Mouse (Mus musculus): ENCODE results near the gene Zfp57. TPM values are rescaled to one million over a fixed set of nuclear protein-coding genes. Genes with fewer than 3 reads are reported as not detected.

The Zfp57 gene
- polyA plus RNA-seq, 1 experiment: 14.2 TPM

- peaks cover 9% of the 10 kb centered on the region for H3K36me3 ChIP-seq (ENCODE audit: control insufficient read depth, insufficient read depth)
These were observed 7.2 kb downstream of the Zfp57 start for GRCm38 (mm10) chr17:37008161-37008560.

GRCm38 (mm10) chr17:37009460-37010042 is 8.6 kb downstream of the Zfp57 start:
- no peak overlapping the region for H3K4me3 ChIP-seq
- no peaks in the 10 kb centered on the region for H3K27me3 ChIP-seq (ENCODE audit: control insufficient read depth, insufficient read depth, insufficient read length)
- no peak overlapping the region for H3ac ChIP-seq (ENCODE audit: control insufficient read depth, insufficient read length)
- no peaks in the 10 kb centered on the region for H3K79me2 ChIP-seq (ENCODE audit: control insufficient read depth, insufficient read depth)
- no peak overlapping the region for H3K4me2 ChIP-seq (ENCODE audit: low read depth)
- peaks cover 9% of the 10 kb centered on the region for H3K36me3 ChIP-seq (ENCODE audit: control insufficient read depth, insufficient read depth)
- no peak for TF ChIP-seq TCF3 (IDR thresholded peaks at IDR 0.05; ENCODE audit: insufficient read length, low read depth)
- TF ChIP-seq POLR2AphosphoS2 (IDR thresholded peaks at IDR 0.05; ENCODE audit: insufficient read length, low read depth): no peak
- TF ChIP-seq MYOG (IDR thresholded peaks at IDR 0.05; ENCODE audit: control insufficient read depth in 1 of 3, insufficient read depth in 1 of 3, insufficient read length in 2 of 3, low read depth in 2 of 3): no peak
- TF ChIP-seq CEBPB (IDR thresholded peaks at IDR 0.05; ENCODE audit: insufficient read depth, poor library complexity, severe bottlenecking): no peak
- no peak for TF ChIP-seq POLR2A (IDR thresholded peaks at IDR 0.05; ENCODE audit: insufficient read length, low read depth)
- TF ChIP-seq USF1 (IDR thresholded peaks at IDR 0.05; ENCODE audit: low read depth): no peak
- TF ChIP-seq SRF (IDR thresholded peaks at IDR 0.05; ENCODE audit: control insufficient read depth, insufficient read length, low read depth): no peak
- TF ChIP-seq MYOD1 (IDR thresholded peaks at IDR 0.05; ENCODE audit: control insufficient read depth in 1 of 3, insufficient read length in 2 of 3, low read depth in 2 of 3): no peak
- no peak for TF ChIP-seq TCF12 (IDR thresholded peaks at IDR 0.05; ENCODE audit: insufficient read depth, poor library complexity, severe bottlenecking)
- no peak for TF ChIP-seq REST (IDR thresholded peaks at IDR 0.05; ENCODE audit: insufficient read depth, insufficient read length)
- no peak for TF ChIP-seq MAX (IDR thresholded peaks at IDR 0.05; ENCODE audit: low read depth)
- no peak for TF ChIP-seq E2F4 (IDR thresholded peaks at IDR 0.05; ENCODE audit: insufficient read depth)

More at GRCm38 (mm10) chr17:37008161-37008560, 7.2 kb downstream of the Zfp57 start:
- H3K4me2 ChIP-seq (ENCODE audit: low read depth): no peak overlapping the region
- TF ChIP-seq TCF12 (IDR thresholded peaks at IDR 0.05; ENCODE audit: insufficient read depth, poor library complexity, severe bottlenecking) (no peak), MAX (IDR thresholded peaks at IDR 0.05; ENCODE audit: low read depth) (no peak), TCF3 (IDR thresholded peaks at IDR 0.05; ENCODE audit: insufficient read length, low read depth) (no peak), USF1 (IDR thresholded peaks at IDR 0.05; ENCODE audit: low read depth) (no peak), SRF (IDR thresholded peaks at IDR 0.05; ENCODE audit: control insufficient read depth, insufficient read length, low read depth) (no peak), POLR2A (IDR thresholded peaks at IDR 0.05; ENCODE audit: insufficient read length, low read depth) (no peak), REST (IDR thresholded peaks at IDR 0.05; ENCODE audit: insufficient read depth, insufficient read length) (no peak), POLR2AphosphoS2 (IDR thresholded peaks at IDR 0.05; ENCODE audit: insufficient read length, low read depth) (no peak), CEBPB (IDR thresholded peaks at IDR 0.05; ENCODE audit: insufficient read depth, poor library complexity, severe bottlenecking) (no peak), MYOG (IDR thresholded peaks at IDR 0.05; ENCODE audit: control insufficient read depth in 1 of 3, insufficient read depth in 1 of 3, insufficient read length in 2 of 3, low read depth in 2 of 3) (no peak), MYOD1 (IDR thresholded peaks at IDR 0.05; ENCODE audit: control insufficient read depth in 1 of 3, insufficient read length in 2 of 3, low read depth in 2 of 3) (no peak), E2F4 (IDR thresholded peaks at IDR 0.05; ENCODE audit: insufficient read depth) (no peak)
- no peaks in the 10 kb centered on the region for H3K27me3 ChIP-seq (ENCODE audit: control insufficient read depth, insufficient read depth, insufficient read length)
- no peak overlapping the region for H3K4me3 ChIP-seq
- H3ac ChIP-seq (ENCODE audit: control insufficient read depth, insufficient read length): no peak overlapping the region
- H3K79me2 ChIP-seq (ENCODE audit: control insufficient read depth, insufficient read depth): no peaks in the 10 kb centered on the region

- H3K27me3 ChIP-seq (ENCODE audit: control insufficient read depth, insufficient read depth, insufficient read length): no peaks in the 10 kb centered on the region
- H3K79me2 ChIP-seq (ENCODE audit: control insufficient read depth, insufficient read depth): no peaks in the 10 kb centered on the region
- peaks cover 9% of the 10 kb centered on the region for H3K36me3 ChIP-seq (ENCODE audit: control insufficient read depth, insufficient read depth)
- no peak overlapping the region for H3ac ChIP-seq (ENCODE audit: control insufficient read depth, insufficient read length)
- H3K4me3 ChIP-seq: no peak overlapping the region
- no peak overlapping the region for H3K4me2 ChIP-seq (ENCODE audit: low read depth)
- TF ChIP-seq SRF (IDR thresholded peaks at IDR 0.05; ENCODE audit: control insufficient read depth, insufficient read length, low read depth) (no peak), MYOD1 (IDR thresholded peaks at IDR 0.05; ENCODE audit: control insufficient read depth in 1 of 3, insufficient read length in 2 of 3, low read depth in 2 of 3) (no peak), TCF12 (IDR thresholded peaks at IDR 0.05; ENCODE audit: insufficient read depth, poor library complexity, severe bottlenecking) (no peak)
These were observed 10.8 kb downstream of the Zfp57 start for GRCm38 (mm10) chr17:37011719-37012118.

GRCm38 (mm10) chr17:37012141-37012540 is 11.2 kb downstream of the Zfp57 start:
- no peaks in the 10 kb centered on the region for H3K79me2 ChIP-seq (ENCODE audit: control insufficient read depth, insufficient read depth)
- TF ChIP-seq SRF (IDR thresholded peaks at IDR 0.05; ENCODE audit: control insufficient read depth, insufficient read length, low read depth): no peak
- no peak for TF ChIP-seq POLR2A (IDR thresholded peaks at IDR 0.05; ENCODE audit: insufficient read length, low read depth)
- TF ChIP-seq TCF12 (IDR thresholded peaks at IDR 0.05; ENCODE audit: insufficient read depth, poor library complexity, severe bottlenecking): no peak
- no peak for TF ChIP-seq MYOG (IDR thresholded peaks at IDR 0.05; ENCODE audit: control insufficient read depth in 1 of 3, insufficient read depth in 1 of 3, insufficient read length in 2 of 3, low read depth in 2 of 3)
- TF ChIP-seq CEBPB (IDR thresholded peaks at IDR 0.05; ENCODE audit: insufficient read depth, poor library complexity, severe bottlenecking): no peak
- no peak for TF ChIP-seq MAX (IDR thresholded peaks at IDR 0.05; ENCODE audit: low read depth)
- TF ChIP-seq E2F4 (IDR thresholded peaks at IDR 0.05; ENCODE audit: insufficient read depth): no peak
- H3ac ChIP-seq (ENCODE audit: control insufficient read depth, insufficient read length): no peak overlapping the region

DNA sequence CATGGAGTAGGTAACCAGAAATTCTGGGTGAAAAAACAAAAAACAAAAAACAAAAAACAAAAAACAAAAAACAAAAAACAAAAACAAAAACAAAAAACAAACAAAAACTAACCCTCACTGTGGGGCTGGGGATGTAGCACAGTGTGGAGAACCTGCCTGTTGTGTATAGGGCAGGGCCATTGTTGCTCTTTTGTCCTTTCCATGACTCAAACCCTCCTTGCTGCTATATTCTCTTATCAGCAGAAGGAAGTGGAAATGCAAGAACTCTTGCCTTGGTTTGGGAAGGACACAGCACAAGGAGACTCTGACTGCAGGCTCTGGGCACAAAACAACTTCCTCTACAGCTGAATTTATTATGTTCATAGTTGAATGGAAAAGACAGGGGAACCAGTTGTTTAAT is 15.4 kb downstream of the Zfp57 start:
- Histone ChIP-seq H3ac (ENCODE audit: control insufficient read depth, insufficient read length) (no peak overlapping the region), H3K79me2 (ENCODE audit: control insufficient read depth, insufficient read depth) (no peaks in the 10 kb centered on the region), H3K4me2 (ENCODE audit: low read depth) (no peak overlapping the region), H3K4me3 (no peak overlapping the region), H3K36me3 (ENCODE audit: control insufficient read depth, insufficient read depth) (no peaks in the 10 kb centered on the region), H3K27me3 (ENCODE audit: control insufficient read depth, insufficient read depth, insufficient read length) (no peaks in the 10 kb centered on the region)
- TF ChIP-seq POLR2A (IDR thresholded peaks at IDR 0.05; ENCODE audit: insufficient read length, low read depth) (no peak), TCF3 (IDR thresholded peaks at IDR 0.05; ENCODE audit: insufficient read length, low read depth) (no peak), REST (IDR thresholded peaks at IDR 0.05; ENCODE audit: insufficient read depth, insufficient read length) (no peak), E2F4 (IDR thresholded peaks at IDR 0.05; ENCODE audit: insufficient read depth) (no peak), SRF (IDR thresholded peaks at IDR 0.05; ENCODE audit: control insufficient read depth, insufficient read length, low read depth) (no peak), MYOG (IDR thresholded peaks at IDR 0.05; ENCODE audit: control insufficient read depth in 1 of 3, insufficient read depth in 1 of 3, insufficient read length in 2 of 3, low read depth in 2 of 3) (no peak), USF1 (IDR thresholded peaks at IDR 0.05; ENCODE audit: low read depth) (no peak), TCF12 (IDR thresholded peaks at IDR 0.05; ENCODE audit: insufficient read depth, poor library complexity, severe bottlenecking) (no peak), CEBPB (IDR thresholded peaks at IDR 0.05; ENCODE audit: insufficient read depth, poor library complexity, severe bottlenecking) (no peak), MYOD1 (IDR thresholded peaks at IDR 0.05; ENCODE audit: control insufficient read depth in 1 of 3, insufficient read length in 2 of 3, low read depth in 2 of 3) (no peak)

More at GRCm38 (mm10) chr17:37012141-37012540, 11.2 kb downstream of the Zfp57 start:
- Histone ChIP-seq H3K4me2 (ENCODE audit: low read depth) (no peak overlapping the region), H3K4me3 (no peak overlapping the region), H3K36me3 (ENCODE audit: control insufficient read depth, insufficient read depth) (peaks cover 9% of the 10 kb centered on the region), H3K27me3 (ENCODE audit: control insufficient read depth, insufficient read depth, insufficient read length) (no peaks in the 10 kb centered on the region)
